Mouse (Mus musculus) bone marrow, adult 2 months (tissue): ENCODE measurements around the gene Nkx2-2.

Experiments
- CTCF ChIP-seq: fragments of 200-500 bp; IDR thresholded peaks from 2 replicates; pipeline ENCODE4 v1.5.1; 2011; ENCODE audit warnings: low read length, control low read depth; ENCODE audit not compliant: control insufficient read depth, insufficient read depth
- POLR2A ChIP-seq: fragments of 200-500 bp; IDR thresholded peaks from 2 replicates; pipeline ENCODE4 v1.6.1; 2011; ENCODE audit warnings: low read depth, mild to moderate bottlenecking, control low read depth, low read length, borderline replicate concordance; ENCODE audit not compliant: control insufficient read depth

DNA sequence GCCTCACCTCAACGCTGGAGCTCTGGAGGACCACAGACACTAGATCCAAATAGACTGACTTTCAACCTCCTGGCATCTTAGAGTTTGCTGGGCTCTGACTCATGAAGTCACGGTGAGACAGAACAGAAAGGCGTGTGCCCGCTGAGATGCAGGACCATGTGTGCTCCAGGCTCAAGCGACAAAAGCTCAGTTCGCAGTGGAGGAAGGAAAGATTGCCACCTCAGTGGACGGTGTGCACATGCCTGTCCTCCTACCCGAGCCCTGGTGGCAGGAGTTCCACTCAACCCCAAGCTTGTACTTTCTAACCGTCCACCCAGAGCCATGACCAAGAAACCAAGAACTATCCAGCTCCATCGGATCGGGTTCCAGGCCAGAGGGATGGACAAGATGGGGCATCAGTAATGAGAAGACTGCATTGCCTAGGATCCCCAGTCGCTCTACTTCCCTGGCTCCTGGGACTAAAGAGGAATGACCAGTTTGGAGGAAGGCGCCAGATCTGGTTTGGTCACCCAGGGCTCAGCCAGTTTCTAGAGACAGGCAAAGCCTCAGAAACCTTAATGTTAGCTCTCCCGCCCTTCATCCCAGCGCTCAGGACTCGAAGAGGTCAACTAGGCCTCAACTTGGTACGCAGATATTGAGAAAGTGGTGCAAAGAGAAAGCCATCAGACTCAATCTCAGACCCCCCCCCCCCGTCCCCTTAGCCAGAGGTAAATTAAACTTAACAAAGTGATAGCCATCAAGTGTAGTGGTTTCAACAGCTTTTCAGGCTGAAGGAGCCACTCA is 11.9 kb downstream of the Nkx2-2 start:
- TF ChIP-seq CTCF (no peak), POLR2A (no peak)
